Mouse (Mus musculus) bone marrow, adult 2 months (tissue): ENCODE measurements around the gene Tapbp.

Source experiments
- CTCF ChIP-seq: fragments of 200-500 bp; IDR thresholded peaks from 2 replicates; pipeline ENCODE4 v1.5.1; 2011; ENCODE audit warnings: low read length, control low read depth; ENCODE audit not compliant: control insufficient read depth, insufficient read depth
- POLR2A ChIP-seq: fragments of 200-500 bp; IDR thresholded peaks from 2 replicates; pipeline ENCODE4 v1.6.1; 2011; ENCODE audit warnings: low read depth, mild to moderate bottlenecking, control low read depth, low read length, borderline replicate concordance; ENCODE audit not compliant: control insufficient read depth

DNA sequence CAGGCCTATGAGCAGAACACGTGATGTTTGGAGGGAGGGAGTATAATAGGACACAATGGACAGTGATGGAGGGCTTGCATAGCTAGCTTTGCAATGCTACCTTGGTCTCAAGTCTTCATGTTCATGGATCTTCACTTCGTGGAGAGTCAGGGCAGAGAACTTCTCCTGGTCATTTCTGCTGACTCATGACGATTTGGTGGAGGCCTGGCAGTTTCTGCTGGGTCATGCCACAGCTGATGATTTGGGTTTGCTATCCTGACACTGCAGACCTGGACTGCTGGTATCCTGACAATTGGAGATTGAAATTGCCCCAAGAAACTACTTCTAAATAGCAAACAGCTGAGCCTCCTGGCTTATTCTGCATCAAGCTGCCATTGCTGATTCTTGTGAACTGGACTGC, 57.9 kb downstream of the Tapbp start:
- TF ChIP-seq POLR2A (no peak), CTCF (no peak)
